Mouse (Mus musculus) neutrophil, adult 5-6 weeks (primary cell): ENCODE data around the gene Gm20388. TPM values are rescaled to one million over a fixed set of nuclear protein-coding genes. Genes with fewer than 3 reads are reported as not detected.

Experiments used
- ATAC-seq: fragments of 151-379, 151-347 bp; 2 replicates; pipeline ENCODE4 v1.8.0; 2017; ENCODE audit warnings: mild to moderate bottlenecking, moderate TSS enrichment; ENCODE audit not compliant: insufficient number of reproducible peaks, poor library complexity, low FRiP score, severe bottlenecking; ENCODE audit errors: extremely low read depth
- total RNA-seq: library from RNA; stranded (forward); fragments of 200-1000 nt; gene quantifications from 2 replicates; pipeline ENCODE4 v1.2.3, GENCODE M21; 2017

The Gm20388 gene
- total RNA-seq, 1 experiment from 2014 or later: 10.8 TPM

- ATAC-seq: no peak
Measured at GRCm38 (mm10) chr8:122334791-122335490, 2424.3 kb downstream of the Gm20388 start.

DNA sequence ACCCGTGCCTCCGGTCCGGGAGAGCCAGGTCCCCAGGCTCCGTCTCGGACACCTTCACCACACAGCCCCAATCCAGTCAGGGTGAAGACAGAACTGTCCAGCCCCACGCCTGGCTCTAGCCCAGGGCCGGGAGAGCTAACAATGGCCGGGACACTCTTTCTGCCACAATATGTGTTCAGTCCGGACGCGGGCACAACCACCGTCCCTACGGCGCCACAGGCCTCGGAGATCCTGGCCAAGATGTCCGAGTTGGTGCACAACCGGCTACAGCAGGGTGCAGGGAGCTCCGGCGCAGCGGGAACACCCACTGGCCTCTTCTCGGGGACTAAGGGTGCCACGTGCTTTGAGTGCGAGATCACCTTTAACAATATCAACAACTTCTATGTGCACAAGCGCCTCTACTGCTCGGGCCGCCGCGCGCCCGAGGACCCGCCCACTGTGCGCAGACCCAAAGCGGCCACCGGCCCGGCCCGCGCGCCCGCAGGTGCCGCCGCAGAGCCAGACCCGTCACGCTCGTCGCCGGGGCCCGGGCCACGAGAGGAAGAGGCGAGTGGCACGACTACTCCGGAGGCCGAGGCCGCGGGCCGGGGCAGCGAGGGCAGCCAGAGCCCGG is 2425.1 kb downstream of the Gm20388 start:
- no peak for ATAC-seq

- ATAC-seq: no peak
Measured at GRCm38 (mm10) chr8:122336251-122336910, 2425.7 kb downstream of the Gm20388 start.

GRCm38 (mm10) chr8:122338852-122339251 is 2428.2 kb downstream of the Gm20388 start:
- ATAC-seq: no peak

GRCm38 (mm10) chr8:122340761-122341160 is 2430.1 kb downstream of the Gm20388 start:
- no peak for ATAC-seq

DNA sequence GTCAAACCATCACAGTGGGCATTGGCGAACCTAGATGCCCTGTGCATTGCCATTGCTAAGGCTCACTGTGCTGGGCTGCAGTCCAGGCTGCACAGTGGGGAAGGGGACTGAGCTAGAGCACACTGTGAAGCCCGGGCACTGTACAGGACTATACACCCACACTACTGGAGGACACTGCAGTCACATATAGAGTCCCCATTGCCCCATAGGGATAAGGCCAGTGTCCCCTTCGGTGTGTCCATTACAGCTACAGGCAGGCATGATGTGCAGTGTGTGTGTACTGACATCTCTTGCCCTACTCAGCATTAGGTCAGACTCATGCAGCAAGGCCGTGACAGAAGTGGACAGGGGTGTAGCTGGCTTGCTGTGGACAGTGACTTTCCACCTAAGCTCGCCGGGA is 2431.1 kb downstream of the Gm20388 start:
- no peak for ATAC-seq

DNA sequence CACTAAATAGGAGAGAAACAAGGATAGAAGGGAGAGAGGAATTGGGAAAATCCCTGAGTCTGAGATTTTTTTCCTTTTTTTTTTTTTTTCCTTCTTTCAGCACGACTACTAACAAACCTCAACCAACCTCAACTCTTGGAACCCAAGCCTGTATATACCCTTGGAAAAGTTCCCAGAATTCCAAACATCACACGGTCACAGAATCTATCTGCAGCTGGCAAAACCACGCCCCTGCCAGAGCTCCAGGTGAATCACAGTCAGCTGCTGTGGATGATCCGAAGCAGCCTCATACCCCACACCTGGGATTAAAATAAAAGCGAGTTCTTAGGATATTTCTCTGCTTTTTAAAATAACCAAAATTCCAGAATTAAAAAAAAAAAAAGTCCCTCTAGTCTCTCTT is 2431.7 kb downstream of the Gm20388 start:
- ATAC-seq: no peak

- ATAC-seq: no peak
Measured at GRCm38 (mm10) chr8:122342806-122343209, 2432.2 kb downstream of the Gm20388 start.

GRCm38 (mm10) chr8:122343341-122343740 is 2432.7 kb downstream of the Gm20388 start:
- ATAC-seq: no peak

- ATAC-seq: peak; percentile 13; the same call in 1 of the 2 replicates
Measured at GRCm38 (mm10) chr8:122343758-122344157, 2433.1 kb downstream of the Gm20388 start.

DNA sequence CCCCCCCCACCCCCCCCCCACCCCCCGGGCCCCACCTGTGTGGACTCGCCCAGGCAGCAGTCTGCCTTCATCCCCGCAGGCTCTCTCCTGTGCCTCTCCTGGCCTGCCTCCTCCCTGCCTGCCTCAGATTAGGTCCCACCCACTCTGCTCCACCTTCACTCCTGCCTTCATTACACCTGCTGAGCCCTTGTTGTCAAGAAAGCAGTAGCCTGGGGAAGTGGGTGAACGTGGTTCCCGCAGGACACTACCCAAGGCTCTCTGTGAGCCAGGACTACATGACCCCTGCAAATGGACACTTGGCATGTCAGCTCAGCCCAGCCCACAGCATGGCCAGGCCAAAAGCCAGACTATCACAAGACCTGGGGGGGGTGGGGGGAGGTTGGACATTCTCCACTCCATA is 2433.6 kb downstream of the Gm20388 start:
- no peak for ATAC-seq

GRCm38 (mm10) chr8:122345181-122346095 is 2434.8 kb downstream of the Gm20388 start:
- no peak for ATAC-seq

DNA sequence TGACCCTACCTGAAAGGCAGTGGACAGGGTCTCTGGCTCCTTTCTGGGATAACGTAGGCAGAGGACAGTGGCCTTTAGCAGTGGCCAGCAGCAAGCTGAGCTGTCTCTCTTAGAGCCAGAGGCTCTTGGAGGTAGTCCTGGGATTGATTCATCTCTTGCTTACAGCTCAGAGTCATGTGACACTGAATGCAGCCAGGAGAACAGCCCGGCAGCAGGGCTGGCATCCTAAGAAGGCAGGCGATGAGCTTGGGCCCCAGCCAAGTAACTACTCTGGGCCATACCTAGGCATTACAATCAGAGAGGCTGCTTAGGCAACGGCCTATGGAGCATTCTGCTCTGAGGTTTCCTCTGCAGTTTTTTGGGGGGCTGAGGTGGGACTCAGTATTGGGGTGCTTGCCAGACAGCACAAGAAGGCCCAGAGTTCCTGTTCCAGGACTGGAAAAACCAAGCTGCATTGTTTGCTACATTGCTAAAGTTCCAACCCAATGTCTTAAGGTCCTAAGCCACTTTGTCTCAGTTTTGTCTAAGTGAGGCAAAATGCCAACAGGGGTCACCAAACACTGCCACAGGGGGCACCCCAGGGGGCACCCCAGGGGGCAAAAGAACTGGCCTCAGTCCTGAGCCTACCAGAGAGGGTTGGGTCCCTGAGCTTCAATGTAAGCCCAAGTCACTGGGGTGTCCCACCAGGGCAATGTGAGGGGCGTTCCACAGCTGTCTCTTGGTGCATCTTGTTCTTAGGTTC is 2437.3 kb downstream of the Gm20388 start:
- ATAC-seq: no peak

DNA sequence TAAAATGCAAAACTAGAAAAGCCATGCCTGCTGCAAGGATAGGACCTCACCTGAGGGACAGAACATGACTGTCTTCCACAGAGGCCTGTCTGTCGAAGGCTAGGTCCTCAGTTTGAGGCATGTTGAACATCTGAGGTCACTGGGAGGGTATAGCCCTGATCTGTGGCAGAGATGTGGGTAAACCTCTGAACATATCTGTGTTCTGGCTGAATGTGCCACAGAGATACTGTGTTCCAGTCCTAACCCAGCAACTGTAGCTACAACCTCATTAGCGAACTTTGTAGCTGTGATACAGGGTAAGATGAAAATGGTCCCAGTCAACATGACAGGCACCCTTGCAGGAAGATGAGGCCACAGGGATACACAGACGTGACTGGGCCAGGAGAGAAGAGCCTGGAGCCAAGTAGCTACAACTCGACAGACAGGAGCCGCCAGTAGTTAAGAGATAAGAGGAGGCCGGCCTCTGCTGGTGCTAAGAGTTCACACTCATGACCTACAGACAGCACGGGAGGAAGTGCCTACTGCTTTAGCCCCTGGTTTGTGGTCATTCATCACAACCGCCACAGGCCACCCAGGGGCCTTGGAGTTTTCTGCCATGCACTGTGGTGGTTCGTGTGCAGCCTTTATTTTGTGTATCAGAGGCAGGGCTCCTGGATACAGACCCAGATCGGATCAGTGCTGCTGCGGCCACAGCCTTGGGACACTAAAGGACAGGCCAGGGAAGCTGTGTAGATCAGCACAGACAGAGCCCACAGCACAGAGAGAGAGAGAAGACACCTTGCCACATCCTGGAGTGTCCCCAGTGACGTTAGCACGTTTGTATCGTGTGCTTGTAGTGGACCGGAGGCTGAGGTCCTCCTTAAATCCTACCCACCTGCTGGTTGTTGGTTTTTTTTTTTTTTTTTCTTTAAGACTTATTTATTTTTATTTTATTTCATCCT is 2439.0 kb downstream of the Gm20388 start:
- ATAC-seq: no peak

DNA sequence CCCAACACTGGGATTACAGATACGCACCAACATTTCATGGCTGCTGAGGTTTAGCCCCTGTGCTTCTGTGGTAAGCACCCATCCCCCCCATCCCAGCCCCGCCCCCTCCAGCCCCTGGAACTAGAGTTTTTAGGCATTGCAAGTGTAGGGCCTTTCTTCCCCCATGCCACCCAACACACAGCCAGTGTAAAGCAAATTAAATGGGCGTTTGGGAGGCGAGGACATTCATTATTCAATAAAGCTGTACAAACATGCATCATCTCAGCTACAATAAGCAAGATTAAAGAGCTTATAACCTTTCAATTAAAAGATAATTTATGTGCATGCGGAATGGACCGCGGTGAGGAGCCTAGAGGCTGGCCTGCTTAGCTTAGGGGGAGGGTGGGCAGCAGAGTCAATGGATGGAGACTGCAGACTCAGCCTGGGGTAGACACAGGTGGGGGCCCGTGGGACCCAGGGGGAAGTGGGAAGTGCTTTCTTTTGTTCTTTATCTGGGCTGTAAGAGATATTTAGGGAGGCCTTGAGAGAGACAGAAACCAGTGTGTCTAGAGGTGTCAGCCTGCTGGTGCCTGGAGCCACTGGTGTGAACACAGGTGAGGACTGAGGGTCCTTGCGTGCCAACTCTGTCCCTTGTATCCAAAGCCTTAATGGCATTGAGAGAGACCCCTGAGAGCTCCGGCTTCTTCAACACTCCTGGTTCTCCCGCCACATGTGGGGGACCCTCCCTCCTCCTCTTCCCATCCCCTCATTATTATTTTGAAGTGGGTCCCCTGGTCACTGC is 2439.9 kb downstream of the Gm20388 start:
- no peak for ATAC-seq

- no peak for ATAC-seq
Measured at GRCm38 (mm10) chr8:122354157-122354556, 2443.5 kb downstream of the Gm20388 start.
